8 mouse cellular contexts compared by ENCODE assay signal in genomic region chr16:35768785-35769642, GRCm38 (mm10). TPM values are rescaled to one million over a fixed set of nuclear protein-coding genes. Genes with fewer than 3 reads are reported as not detected.
A peak's percentile ranks its signal among the peaks of the same experiment; 100 is the strongest.
DNase-seq lines count a peak whose midpoint lies in the region; ATAC-seq and TF ChIP-seq lines count a peak whose summit lies in the region.

Dirc2 (minus strand) TSS chr16:35769356.

- H3K27me3 ChIP-seq in G1E (ENCODE audit: insufficient read depth, low read length), result no peaks in the 10 kb centered on the region
- H3K27me3 ChIP-seq in hindbrain, embryonic 11.5 days (ENCODE audit: control insufficient read depth, insufficient read depth, low read length), result no peaks in the 10 kb centered on the region
- no peaks in the 10 kb centered on the region for H3K27me3 ChIP-seq in lung, postnatal 0 days (replicated peaks; ENCODE audit: insufficient read depth, low read length)

- H3K4me1 ChIP-seq in G1E (ENCODE audit: insufficient read depth, low read depth, low read length), result peaks cover 76% of the 10 kb centered on the region
- H3K4me1 ChIP-seq in hindbrain, embryonic 11.5 days (replicated peaks; ENCODE audit: control insufficient read depth, insufficient read depth, low read length), result peaks cover 5% of the 10 kb centered on the region
- 0 out of 2 replicates have a peak, but pooled peaks cover 4% of the 10 kb centered on the region for H3K4me1 ChIP-seq in lung, postnatal 0 days (ENCODE audit: insufficient read depth, low read depth, low read length)

- peak within 1 kb of the TSS; percentile 99 for H3K4me3 ChIP-seq in G1E (ENCODE audit: low read depth, low read length)
- peak within 1 kb of the TSS; percentile 81 for H3K4me3 ChIP-seq in hindbrain, embryonic 11.5 days (ENCODE audit: low read depth, low read length)
- H3K4me3 ChIP-seq in lung, postnatal 0 days (ENCODE audit: low read depth, low read length), result peak within 1 kb of the TSS; percentile 85

- TF ChIP-seq EP300 in lung, postnatal 0 days (IDR thresholded peaks at IDR 0.05), result no peak

- DNase-seq in G1E (ENCODE audit: low spot score), result peak; percentile 73
- DNase-seq in cerebellum, postnatal 10 days, result peak; percentile 84 to 86
- DNase-seq in frontal cortex, postnatal 10 days (ENCODE audit: low spot score in 2 of 2), result peak; percentile 43 to 73
- DNase-seq in hindbrain, embryonic 11.5 days (ENCODE audit: low spot score), result peak; percentile 85
- DNase-seq in layer of hippocampus, postnatal 10 days (ENCODE audit: low spot score in 2 of 2), result peak; percentile 70 to 84
- DNase-seq in lung, postnatal 0 days (ENCODE audit: low spot score), result peak; percentile 79
- DNase-seq in ovary, postnatal 10 days (ENCODE audit: low spot score), result peak; percentile 60
- DNase-seq in thymus, postnatal 10 days (ENCODE audit: low spot score in 2 of 2), result peak; percentile 42 to 45

- peaks cover 23% of the 10 kb centered on the region for H3K36me3 ChIP-seq in G1E (replicated peaks)
- no peaks in the 10 kb centered on the region for H3K36me3 ChIP-seq in hindbrain, embryonic 11.5 days (ENCODE audit: control insufficient read depth, insufficient read depth, low read length)
- no peaks in the 10 kb centered on the region for H3K36me3 ChIP-seq in lung, postnatal 0 days (ENCODE audit: insufficient read depth, low read length)

- under 1% methylated on average over 49 of the region's 78 CpGs for WGBS in hindbrain, embryonic 11.5 days
- under 1% methylated on average over 68 of the region's 78 CpGs for WGBS in lung, postnatal 0 days

- 0 out of 2 replicates have a peak, but pooled peaks have one; percentile 30 for ATAC-seq in G1E (ENCODE audit: extremely low read depth, insufficient number of reproducible peaks, low FRiP score, poor library complexity, severe bottlenecking)
- ATAC-seq in hindbrain, embryonic 11.5 days (ENCODE audit: low FRiP score), result peak; percentile 87
- ATAC-seq in lung, postnatal 0 days, result peak; percentile 84

- no peaks in the 10 kb centered on the region for H3K9me3 ChIP-seq in G1E (replicated peaks)
- no peaks in the 10 kb centered on the region for H3K9me3 ChIP-seq in hindbrain, embryonic 11.5 days (ENCODE audit: control insufficient read depth, low read length)
- no peaks in the 10 kb centered on the region for H3K9me3 ChIP-seq in lung, postnatal 0 days (ENCODE audit: low read length)

- peak within 1 kb of the TSS; percentile 86 for H3K4me2 ChIP-seq in hindbrain, embryonic 11.5 days (replicated peaks; ENCODE audit: low read depth, low read length)
- peak within 1 kb of the TSS; percentile 91 for H3K4me2 ChIP-seq in lung, postnatal 0 days (replicated peaks; ENCODE audit: low read depth, low read length)

- peak within 1 kb of the TSS; percentile 94 for H3K9ac ChIP-seq in hindbrain, embryonic 11.5 days (ENCODE audit: low read depth, low read length)
- peak within 1 kb of the TSS; percentile 69 for H3K9ac ChIP-seq in lung, postnatal 0 days (replicated peaks; ENCODE audit: low read depth)

- H3K27ac ChIP-seq in hindbrain, embryonic 11.5 days (ENCODE audit: low read depth, low read length), result peak within 1 kb of the TSS; percentile 70
- H3K27ac ChIP-seq in lung, postnatal 0 days (ENCODE audit: low read length), result peak within 1 kb of the TSS; percentile 81

- no peak for TF ChIP-seq CTCF in G1E (IDR thresholded peaks at IDR 0.05; ENCODE audit: low read depth, low read length)
- TF ChIP-seq CTCF in lung, postnatal 0 days (IDR thresholded peaks at IDR 0.05), result no peak

RNA-seq across cellular contexts. Expression of gene Dirc2, which starts in this region (rescaled TPM):
- total RNA-seq in G1E (2014; fragmentation: Nextera tagmentation), result 18.6 and 23.5 TPM in 2 replicates
- 13.8 and 14.2 TPM in 2 replicates for total RNA-seq in G1E (2017)
- 1.9 and 3.3 TPM in 2 replicates for polyA plus RNA-seq in G1E (2012)
- 20.1 and 21.1 TPM in 2 replicates for polyA plus RNA-seq in hindbrain, embryonic 11.5 days (2014; fragmentation: Nextera tagmentation; extraction: Ambion mirVana)
- 10 to 100 TPM; 89.2 to 93.1 TPM for total RNA-seq in layer of hippocampus, postnatal 10 days (2021)
- 18.0 and 18.6 TPM in 2 replicates for polyA plus RNA-seq in lung, postnatal 0 days (2015; fragmentation: Nextera tagmentation; extraction: Ambion mirVana)

Comparison
In these comparisons a context has a peak if more than half of its experiments do, and no peak if none do; other contexts are left out.
1. Peak in every context shown above with its lines: DNase-seq, ATAC-seq, H3K4me3 ChIP-seq and H3K27ac ChIP-seq.
2. ATAC-seq: peak in every context shown above with its lines; median percentile 87 in hindbrain, embryonic 11.5 days; 84 in lung, postnatal 0 days; 30 in G1E.